Mouse (Mus musculus): ENCODE results near the gene Fam178b.

DNA sequence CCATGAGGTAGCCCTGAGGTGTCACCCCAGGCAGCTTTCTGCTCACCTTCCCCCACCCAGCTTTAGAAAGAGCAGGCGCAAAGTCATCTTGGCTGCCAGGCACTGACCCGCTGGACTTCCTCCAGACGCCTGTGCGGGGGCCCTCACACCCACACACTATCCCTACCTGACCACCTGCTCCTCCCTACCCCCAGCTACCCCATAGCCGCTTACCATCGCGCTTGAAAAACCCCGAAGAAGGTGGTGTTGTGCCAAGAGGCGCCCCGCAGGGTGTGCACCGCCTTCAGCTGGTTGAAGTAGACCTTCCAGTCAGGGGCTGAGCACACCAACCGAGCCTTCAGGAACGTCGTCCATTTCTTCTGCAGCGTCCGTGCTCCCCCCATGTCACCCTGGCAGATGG, 130.5 kb downstream of the Fam178b start:
- 0 out of 2 replicates have a peak, but pooled peaks have one; percentile 9 for TF ChIP-seq POLR2A (IDR thresholded peaks at IDR 0.05; ENCODE audit: borderline replicate concordance, insufficient read depth, low read length)
- TF ChIP-seq CTCF (IDR thresholded peaks at IDR 0.05; ENCODE audit: borderline replicate concordance, insufficient read depth, low read depth, low read length), result no peak

Measured in cerebellum, adult 2 months (tissue).